Mouse (Mus musculus): ENCODE data around the gene Hsd17b2.
A peak's percentile ranks its signal among the peaks of the same experiment; 100 is the strongest.

Hsd17b2 gene

DNA sequence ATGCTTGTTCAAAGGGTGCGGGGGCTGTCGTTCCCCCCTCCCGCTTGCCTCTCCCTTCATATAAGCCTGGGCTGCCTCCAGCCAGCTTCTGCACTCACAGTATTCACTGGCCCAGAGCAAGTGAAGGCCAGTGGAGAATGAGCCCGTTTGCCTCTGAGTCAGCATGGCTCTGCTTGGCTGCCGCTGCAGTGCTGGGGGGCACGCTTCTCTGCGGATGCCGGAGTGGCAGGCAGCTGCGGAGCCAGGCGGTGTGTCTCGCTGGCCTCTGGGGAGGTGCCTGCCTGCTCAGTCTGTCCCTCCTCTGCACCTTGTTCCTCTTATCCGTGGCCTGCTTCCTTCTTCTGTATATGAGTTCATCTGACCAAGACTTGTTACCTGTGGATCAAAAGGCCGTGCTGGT, at the start of gene Hsd17b2:
Gene Hsd17b2, plus strand, starts transcription at position 46 of the 400 bp plus-strand sequence.
- DNase-seq (ENCODE audit: extremely low read depth, low read depth, low spot score) = no peak

DNA sequence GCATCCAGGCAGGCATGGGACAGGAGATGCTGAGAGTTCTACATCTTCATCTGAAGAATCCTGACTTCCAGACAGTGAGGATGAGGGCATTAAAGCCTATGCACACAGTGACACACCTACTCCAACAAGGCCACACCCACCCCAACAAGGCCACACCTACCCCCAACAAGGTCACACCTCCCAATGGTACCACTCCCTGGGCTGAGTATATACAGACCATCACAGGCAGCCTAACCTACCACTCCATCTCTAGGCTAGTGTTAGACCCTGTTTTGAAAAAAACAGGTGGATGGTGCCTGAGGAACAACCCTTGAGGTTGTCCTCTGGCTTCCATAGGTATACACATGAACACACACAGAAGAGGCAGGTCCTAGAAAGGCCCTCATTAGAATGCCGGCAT, 49.4 kb upstream of the Hsd17b2 start:
- no peak for DNase-seq (ENCODE audit: extremely low read depth, low read depth, low spot score)

DNA sequence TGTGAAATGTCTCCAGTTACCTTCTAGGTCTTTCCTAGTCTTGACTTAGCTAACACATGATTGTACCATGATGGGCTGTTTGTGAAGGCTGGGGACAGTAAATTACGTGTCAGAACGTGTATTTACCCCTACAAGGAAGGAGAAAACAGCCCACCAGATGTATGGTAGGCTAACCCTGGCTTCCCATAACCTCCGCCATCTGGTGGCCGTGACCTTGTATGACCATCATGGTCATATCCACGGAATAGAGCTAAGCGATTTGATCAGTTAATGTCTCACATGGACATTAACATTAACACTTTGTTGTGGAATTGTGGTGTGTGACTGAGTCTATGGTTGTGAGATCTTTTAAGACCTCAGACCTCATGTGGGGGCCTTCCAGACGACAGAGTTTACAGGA, 42.7 kb upstream of the Hsd17b2 start:
- DNase-seq (ENCODE audit: extremely low read depth, low read depth, low spot score) = no peak

GRCm38 (mm10) chr8:117660358-117661031, 41.2 kb upstream of the Hsd17b2 start:
- DNase-seq (ENCODE audit: extremely low read depth, low read depth, low spot score) = no peak

- DNase-seq (ENCODE audit: extremely low read depth, low read depth, low spot score) = peak; percentile 91
Observed at GRCm38 (mm10) chr8:117667349-117668124, 34.2 kb upstream of the Hsd17b2 start.

- peak; percentile 81 for DNase-seq (ENCODE audit: extremely low read depth, low read depth, low spot score)
Observed at GRCm38 (mm10) chr8:117670461-117670860, 31.2 kb upstream of the Hsd17b2 start.

GRCm38 (mm10) chr8:117672558-117672957, 29.1 kb upstream of the Hsd17b2 start:
- DNase-seq (ENCODE audit: extremely low read depth, low read depth, low spot score) = peak; percentile 73

GRCm38 (mm10) chr8:117673430-117673830, 28.3 kb upstream of the Hsd17b2 start, which contains the start of gene Sdr42e1:
Sdr42e1 (minus strand) TSS chr8:117673689.
- no peak for DNase-seq (ENCODE audit: extremely low read depth, low read depth, low spot score)

DNA sequence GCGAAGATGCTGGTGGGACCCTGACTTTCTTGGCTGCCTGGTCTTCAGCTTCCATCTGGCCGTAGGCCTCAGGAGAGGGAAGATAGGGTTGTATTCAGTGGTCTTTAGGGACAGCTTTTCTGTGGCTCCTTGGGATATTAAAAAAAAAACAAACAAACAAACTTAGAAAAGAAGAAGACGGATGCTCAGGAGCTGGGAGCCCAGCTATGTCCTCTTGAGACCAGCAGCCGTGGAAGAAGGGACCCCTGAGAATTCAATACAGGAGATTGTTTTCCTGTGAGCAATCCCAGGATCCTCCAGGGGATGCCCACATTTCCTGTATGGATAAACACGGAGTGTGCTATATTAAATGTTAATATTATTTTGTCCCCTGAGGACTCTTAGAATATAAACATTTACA, 26.5 kb upstream of the Hsd17b2 start:
- no peak for DNase-seq (ENCODE audit: extremely low read depth, low read depth, low spot score)

DNA sequence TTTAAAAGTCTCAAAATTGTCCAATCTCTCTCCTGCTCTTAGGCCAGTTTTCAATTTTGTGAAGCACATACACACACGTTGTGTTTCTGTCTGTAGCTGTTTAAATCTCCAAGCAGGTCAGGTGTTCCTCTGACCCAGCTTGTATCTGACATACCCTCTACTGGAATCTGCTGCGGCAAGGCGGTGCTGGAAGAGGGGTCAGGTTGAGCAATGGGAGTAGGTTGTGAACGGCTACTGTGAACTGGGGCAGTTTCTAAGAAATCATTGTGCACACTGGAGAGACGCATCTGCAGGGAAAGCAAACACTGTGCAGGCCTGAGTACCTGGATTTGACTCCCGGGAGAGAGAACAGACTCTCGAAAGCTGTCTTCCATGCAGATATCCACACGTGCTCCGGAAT, 25.2 kb upstream of the Hsd17b2 start:
- DNase-seq (ENCODE audit: extremely low read depth, low read depth, low spot score) = no peak

DNA sequence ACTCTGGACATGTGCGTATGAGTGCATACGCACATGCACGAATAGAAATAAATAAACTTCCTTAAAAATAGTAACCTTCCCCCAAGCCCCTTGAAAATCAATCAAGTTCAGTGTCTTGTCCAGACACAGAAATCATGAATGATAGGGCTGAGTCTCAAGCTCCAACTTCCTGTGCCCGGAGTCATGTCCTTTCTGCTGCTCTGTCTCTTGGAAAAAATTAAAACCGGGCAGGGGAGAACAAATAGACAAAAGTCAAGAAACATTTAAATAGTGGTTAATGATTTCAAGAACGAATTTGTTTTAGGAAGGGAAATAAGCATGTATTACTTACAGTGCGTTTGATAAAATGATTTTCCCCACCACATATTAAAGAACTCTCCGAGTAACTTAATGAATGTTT, 24.7 kb upstream of the Hsd17b2 start:
- DNase-seq (ENCODE audit: extremely low read depth, low read depth, low spot score) = no peak

GRCm38 (mm10) chr8:117678650-117679049, 23.1 kb upstream of the Hsd17b2 start:
- DNase-seq (ENCODE audit: extremely low read depth, low read depth, low spot score) = no peak

- DNase-seq (ENCODE audit: extremely low read depth, low read depth, low spot score) = peak; percentile 76
Observed at GRCm38 (mm10) chr8:117683925-117684472, 17.7 kb upstream of the Hsd17b2 start.

DNA sequence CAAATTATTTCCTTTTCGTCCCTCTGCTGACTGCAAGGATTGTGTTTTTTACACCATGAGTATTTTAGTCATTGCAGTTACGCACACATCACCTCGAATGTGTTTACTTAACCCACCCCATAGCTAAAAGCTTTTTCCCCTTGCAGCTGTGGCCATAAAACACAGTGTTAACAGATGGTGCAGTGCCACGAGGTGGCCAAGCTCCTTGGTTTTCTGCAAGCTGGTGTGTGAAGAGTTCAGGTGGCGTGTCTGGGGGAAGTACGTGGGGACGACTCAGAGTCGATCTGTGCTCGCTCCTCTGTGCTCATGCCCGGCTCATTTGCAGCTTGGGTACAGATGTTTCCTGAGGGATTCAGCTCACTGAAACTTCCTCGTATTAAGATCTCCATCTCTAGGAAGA, 17.2 kb upstream of the Hsd17b2 start:
- DNase-seq (ENCODE audit: extremely low read depth, low read depth, low spot score) = no peak

DNA sequence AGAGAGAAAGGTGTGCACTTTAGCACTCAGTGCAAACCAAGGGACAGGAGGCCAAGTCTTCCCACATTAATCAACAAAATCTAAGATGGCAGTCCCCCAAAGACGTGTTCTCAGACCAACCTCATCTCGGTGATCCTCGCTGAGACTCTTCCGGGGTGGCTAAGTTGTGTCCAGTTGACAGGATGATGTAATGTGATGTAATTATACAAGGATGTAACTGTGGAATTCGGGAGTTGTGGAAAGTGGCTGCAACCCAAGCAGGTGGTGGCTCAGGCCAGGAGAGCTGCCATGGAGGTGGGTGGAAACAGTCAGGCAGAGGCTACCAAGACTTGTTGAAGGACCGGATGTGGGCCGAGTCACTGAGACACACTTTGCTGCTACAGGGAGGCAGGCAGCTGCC, 13.8 kb upstream of the Hsd17b2 start:
- no peak for DNase-seq (ENCODE audit: extremely low read depth, low read depth, low spot score)

- DNase-seq (ENCODE audit: extremely low read depth, low read depth, low spot score) = peak; percentile 73
Observed at GRCm38 (mm10) chr8:117692131-117692530, 9.6 kb upstream of the Hsd17b2 start.

GRCm38 (mm10) chr8:117695636-117696035, 6.1 kb upstream of the Hsd17b2 start:
- no peak for DNase-seq (ENCODE audit: extremely low read depth, low read depth, low spot score)

GRCm38 (mm10) chr8:117697248-117697647, 4.5 kb upstream of the Hsd17b2 start:
- no peak for DNase-seq (ENCODE audit: extremely low read depth, low read depth, low spot score)

- no peak for DNase-seq (ENCODE audit: extremely low read depth, low read depth, low spot score)
Observed at GRCm38 (mm10) chr8:117700699-117701098, 1.0 kb upstream of the Hsd17b2 start.

- no peak for DNase-seq (ENCODE audit: extremely low read depth, low read depth, low spot score)
Observed at GRCm38 (mm10) chr8:117701246-117701645, 458 bp upstream of the Hsd17b2 start.

DNA sequence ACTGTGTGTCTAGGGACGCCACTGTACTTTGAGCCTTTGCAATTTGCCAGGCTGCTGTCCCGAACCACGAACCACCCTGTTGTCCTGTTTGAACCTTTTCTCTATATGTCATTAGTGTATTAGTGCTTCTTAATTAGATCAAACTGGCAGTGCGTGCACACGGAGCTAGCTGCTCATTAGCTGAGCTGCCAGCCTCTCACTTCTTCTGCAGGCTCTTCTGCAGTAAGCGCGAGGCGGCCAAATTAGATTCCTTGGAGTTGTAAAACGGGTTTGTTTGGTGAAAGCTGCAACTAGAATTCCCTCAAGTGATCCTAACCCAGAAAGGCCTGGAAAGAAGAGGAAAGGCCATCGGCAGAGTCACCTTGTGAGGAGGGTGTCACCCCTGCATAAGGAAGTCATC, 997 bp downstream of the Hsd17b2 start:
- DNase-seq (ENCODE audit: extremely low read depth, low read depth, low spot score) = no peak

- no peak for DNase-seq (ENCODE audit: extremely low read depth, low read depth, low spot score)
Observed at GRCm38 (mm10) chr8:117706141-117706540, 4.4 kb downstream of the Hsd17b2 start.
